Mouse (Mus musculus): ENCODE results near the gene Gm42420.

- no peak for TF ChIP-seq EP300 (IDR thresholded peaks at IDR 0.05)
- no peak for TF ChIP-seq CTCF (IDR thresholded peaks at IDR 0.05)
Observed at GRCm38 (mm10) chr6:39537276-39537675, 48.3 kb upstream of the Gm42420 start.
